Mouse (Mus musculus) bone marrow macrophage, adult 2 months (primary cell): ENCODE measurements around the gene Klk12.

Source experiments
- CTCF ChIP-seq: IDR thresholded peaks from 2 replicates; pipeline ENCODE4 v1.5.1; 2012; ENCODE audit warnings: low read depth, mild to moderate bottlenecking, low read length, moderate library complexity
- POLR2A ChIP-seq: IDR thresholded peaks from 2 replicates; pipeline ENCODE4 v1.6.1; 2012; ENCODE audit warnings: mild to moderate bottlenecking, low read depth, low read length, borderline replicate concordance

DNA sequence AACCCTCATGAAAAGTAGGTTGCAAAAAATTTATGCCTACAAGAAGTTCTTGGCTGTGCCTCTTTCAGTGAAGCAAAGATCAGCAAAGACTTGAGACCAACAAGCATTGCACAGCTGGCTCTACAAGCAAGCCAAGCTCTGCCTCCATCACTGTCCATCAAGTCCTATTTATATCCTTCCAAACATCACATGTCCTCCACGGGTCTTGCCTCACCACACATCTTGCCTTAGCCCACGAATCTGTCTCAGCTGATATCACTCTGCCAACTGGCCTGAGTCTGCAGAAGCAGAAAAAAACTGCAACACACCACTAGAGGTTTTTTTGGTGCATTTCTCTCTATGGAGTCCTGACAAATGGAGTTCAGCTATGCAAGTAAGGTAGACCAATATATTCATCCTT is 15.9 kb upstream of the Klk12 start:
- TF ChIP-seq CTCF (no peak), POLR2A (no peak)
